In the genomic region with DNA sequence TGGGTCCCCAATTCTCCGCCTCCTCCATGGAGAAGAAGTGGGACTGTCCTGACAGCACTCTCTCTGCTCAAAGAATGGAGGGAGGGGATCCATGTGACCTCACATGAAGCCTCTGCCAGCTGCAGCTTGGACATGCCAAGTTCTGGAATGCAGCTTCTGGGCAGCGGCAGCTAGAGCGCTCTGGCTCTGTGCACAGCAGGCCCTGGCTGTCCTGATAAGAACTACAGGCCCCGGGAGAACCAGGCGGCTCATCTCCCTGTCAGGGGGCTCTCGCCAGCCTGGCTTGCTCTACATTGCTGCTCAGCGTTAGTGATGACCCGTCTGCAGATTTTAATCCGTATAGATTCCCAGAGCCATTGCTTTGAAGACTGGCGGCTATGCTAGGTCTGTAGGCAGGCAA, we compare ENCODE assay signal across 9 mouse cellular contexts. TPM values are rescaled to one million over a fixed set of nuclear protein-coding genes. Genes with fewer than 3 reads are reported as not detected.
DNase-seq lines count a peak whose midpoint lies in the region; ATAC-seq lines count a peak whose summit lies in the region.
"Had no signal": no experiment of that assay in that cellular context is flagged by ENCODE, and none has a peak within 500 bp of the region (broad histone marks: within the 10 kb centered on the region; RNA-seq: fewer than 3 reads in every experiment).

No protein-coding gene starts in this region.

- no peak overlapping the region for H3K4me3 ChIP-seq in lung, embryonic 16.5 days (ENCODE audit: low read length)
- H3K4me3 ChIP-seq in neural tube, embryonic 13.5 days = no peak overlapping the region
- H3K4me3 ChIP-seq: liver, embryonic 15.5 days had no signal

- no peaks in the 10 kb centered on the region for H3K36me3 ChIP-seq in lung, embryonic 16.5 days (ENCODE audit: control insufficient read depth, insufficient read depth, low read length)
- no peaks in the 10 kb centered on the region for H3K36me3 ChIP-seq in neural tube, embryonic 13.5 days
- H3K36me3 ChIP-seq: liver, embryonic 15.5 days had no signal

- no peak overlapping the region for H3K9ac ChIP-seq in lung, embryonic 16.5 days (ENCODE audit: low read length)
- H3K9ac ChIP-seq in neural tube, embryonic 13.5 days = no peak overlapping the region
- H3K9ac ChIP-seq: liver, embryonic 15.5 days had no signal

- ATAC-seq in lung, embryonic 16.5 days (ENCODE audit: low read depth) = peak; percentile 44; the same call in 1 of the 2 replicates
- 0 out of 2 replicates have a peak, but pooled peaks have one; percentile 57 for ATAC-seq in neural tube, embryonic 13.5 days (ENCODE audit: low read depth)
- no peak for ATAC-seq in frontal cortex, adult (ENCODE audit: low TSS enrichment)

- WGBS in lung, embryonic 16.5 days = 25% methylated on average over 10 of the region's 10 CpGs
- WGBS in neural tube, embryonic 13.5 days = 24% methylated on average over 10 of the region's 10 CpGs

- intact Hi-C loops in heart, postnatal 14 days (cut with DNase I) = no loop called here

- peaks cover 19% of the 10 kb centered on the region for H3K27me3 ChIP-seq in lung, embryonic 16.5 days (ENCODE audit: control insufficient read depth, insufficient read depth, low read depth, low read length)
- peaks cover 98% of the 10 kb centered on the region for H3K27me3 ChIP-seq in neural tube, embryonic 13.5 days

- DNase-seq in adrenal gland, postnatal 14 days = peak; percentile 19
- DNase-seq in adrenal gland, adult 8-10 months = no peak
- no peak for DNase-seq in lung, postnatal 14 days
- peak; percentile 34 to 73 for DNase-seq in heart, postnatal 14 days
- no peak for DNase-seq in ovary, postnatal 14 days (ENCODE audit: low spot score)

- H3K27ac ChIP-seq in lung, embryonic 16.5 days (ENCODE audit: low read length) = no peak overlapping the region
- no peak overlapping the region for H3K27ac ChIP-seq in neural tube, embryonic 13.5 days (replicated peaks)
- H3K27ac ChIP-seq: liver, embryonic 15.5 days had no signal

- H3K4me1 ChIP-seq in lung, embryonic 16.5 days (replicated peaks; ENCODE audit: control insufficient read depth, insufficient read depth, low read length) = no peaks in the 10 kb centered on the region
- H3K4me1 ChIP-seq in neural tube, embryonic 13.5 days (replicated peaks) = peaks cover 18% of the 10 kb centered on the region
- H3K4me1 ChIP-seq: liver, embryonic 15.5 days had no signal

- no peak overlapping the region for H3K4me2 ChIP-seq in lung, embryonic 16.5 days (ENCODE audit: low read depth, low read length)
- no peak overlapping the region for H3K4me2 ChIP-seq in neural tube, embryonic 13.5 days
- H3K4me2 ChIP-seq: liver, embryonic 15.5 days had no signal

- H3K9me3 ChIP-seq in lung, embryonic 16.5 days (ENCODE audit: control insufficient read depth, low read length) = peaks cover 6% of the 10 kb centered on the region; the same call in 1 of the 2 replicates
- H3K9me3 ChIP-seq in neural tube, embryonic 13.5 days = peaks cover 14% of the 10 kb centered on the region; the same call in 1 of the 2 replicates

RNA-seq across cellular contexts. Expression of a gene that starts 44.6 kb away (rescaled TPM):
- not detected in 2 replicates for total RNA-seq in adrenal gland, postnatal 14 days (2021)
- under 1 TPM in 2 of 4 experiments, not detected in 2; 0.17 to 0.32 TPM for total RNA-seq in adrenal gland, adult 8-10 months (2022)
- polyA plus RNA-seq in lung, embryonic 16.5 days (2015; fragmentation: Nextera tagmentation; extraction: Ambion mirVana) = 0.13 and 0.19 TPM in 2 replicates
- under 1 TPM; 0.10 to 0.12 TPM for total RNA-seq in heart, postnatal 14 days (2021)
- polyA plus RNA-seq in neural tube, embryonic 13.5 days (2015; fragmentation: Nextera tagmentation; extraction: Ambion mirVana) = 0.47 TPM in 1 of 2 replicates, not detected in the other
- polyA plus RNA-seq: liver, embryonic 15.5 days had no signal

Comparison
In these comparisons a context has a peak if more than half of its experiments do, and no peak if none do; other contexts are left out.
1. DNase-seq: peak in adrenal gland, postnatal 14 days (single experiment) and heart, postnatal 14 days (2 of 2); none in adrenal gland, adult 8-10 months (single experiment), lung, postnatal 14 days (single experiment) and ovary, postnatal 14 days (single experiment).